Mouse (Mus musculus) small intestine, adult 2 months (tissue): ENCODE results near the gene Card19.

Experiments
- CTCF ChIP-seq: fragments of 200-500 bp; IDR thresholded peaks from 2 replicates; pipeline ENCODE4 v1.5.1; 2012; ENCODE audit warnings: low read depth, mild to moderate bottlenecking, control low read depth, inconsistent platforms, low read length, moderate library complexity, mixed read lengths; ENCODE audit not compliant: insufficient replicate concordance, insufficient read length; ENCODE audit errors: extremely low read depth
- POLR2A ChIP-seq: fragments of 200-500 bp; IDR thresholded peaks from 2 replicates; pipeline ENCODE4 v1.6.1; 2012; ENCODE audit warnings: low read depth, mild to moderate bottlenecking, control low read depth, inconsistent platforms, low read length, moderate library complexity

GRCm38 (mm10) chr13:49242321-49243065 is 26.7 kb upstream of the Card19 start:
- TF ChIP-seq POLR2A (no peak), CTCF (no peak)
